Mouse (Mus musculus) ES-Bruce4 (cell line): Measurements from ENCODE around the gene Entpd5. TPM values are rescaled to one million over a fixed set of nuclear protein-coding genes. Genes with fewer than 3 reads are reported as not detected.

Experiments used
- H3K27ac ChIP-seq: 2 replicates; pipeline ENCODE4 v1.5.1; 2012; ENCODE audit warnings: low read length, inconsistent platforms; ENCODE audit not compliant: insufficient read depth
- H3K27me3 ChIP-seq: 2 replicates; pipeline ENCODE4 v1.6.1; 2012; ENCODE audit warnings: mild to moderate bottlenecking, low read length, inconsistent platforms; ENCODE audit not compliant: control insufficient read depth, poor library complexity, insufficient read depth, severe bottlenecking
- H3K36me3 ChIP-seq: 2 replicates; pipeline ENCODE4 v1.6.1; 2012; ENCODE audit warnings: inconsistent platforms, mild to moderate bottlenecking, low read length, moderate library complexity; ENCODE audit not compliant: control insufficient read depth, poor library complexity, insufficient read depth, severe bottlenecking
- H3K4me1 ChIP-seq: one replicate; pipeline ENCODE4 v1.8.1; 2011; ENCODE audit warnings: low read length; ENCODE audit not compliant: control insufficient read depth, insufficient read depth
- H3K4me3 ChIP-seq: 2 replicates; pipeline ENCODE4 v1.5.1; 2011; ENCODE audit warnings: low read depth, mild to moderate bottlenecking, low read length
- H3K9ac ChIP-seq: 2 replicates; pipeline ENCODE4 v1.6.1; 2012; ENCODE audit warnings: low read depth, mild to moderate bottlenecking, inconsistent platforms; ENCODE audit not compliant: poor library complexity, severe bottlenecking
- H3K9me3 ChIP-seq: replicated peaks from 2 replicates; pipeline ENCODE4 v1.6.1; 2012; ENCODE audit warnings: mild to moderate bottlenecking, low read length, inconsistent platforms; ENCODE audit not compliant: control insufficient read depth, poor library complexity, insufficient read depth, severe bottlenecking
- CTCF ChIP-seq: IDR thresholded peaks from one replicate; pipeline ENCODE4 v1.8.1; 2011; ENCODE audit warnings: low read depth, low read length
- EP300 ChIP-seq: IDR thresholded peaks from 2 replicates; pipeline ENCODE4 v1.6.1; 2011; ENCODE audit warnings: low read depth, low read length; ENCODE audit not compliant: insufficient read depth
- POLR2A ChIP-seq: IDR thresholded peaks from one replicate; pipeline ENCODE4 v1.8.1; 2011; ENCODE audit warnings: low read length; ENCODE audit not compliant: insufficient read depth
- polyA plus RNA-seq: library from polyadenylated mRNA; stranded (reverse); fragments of >200 nt; gene quantifications from 2 replicates; pipeline ENCODE4 v1.2.4, GENCODE M21; 2011; ENCODE audit warnings: low read depth; ENCODE audit not compliant: missing spikeins, insufficient read depth, insufficient read length

Entpd5 gene
- polyA plus RNA-seq, 1 experiment, result 8.0 TPM

DNA sequence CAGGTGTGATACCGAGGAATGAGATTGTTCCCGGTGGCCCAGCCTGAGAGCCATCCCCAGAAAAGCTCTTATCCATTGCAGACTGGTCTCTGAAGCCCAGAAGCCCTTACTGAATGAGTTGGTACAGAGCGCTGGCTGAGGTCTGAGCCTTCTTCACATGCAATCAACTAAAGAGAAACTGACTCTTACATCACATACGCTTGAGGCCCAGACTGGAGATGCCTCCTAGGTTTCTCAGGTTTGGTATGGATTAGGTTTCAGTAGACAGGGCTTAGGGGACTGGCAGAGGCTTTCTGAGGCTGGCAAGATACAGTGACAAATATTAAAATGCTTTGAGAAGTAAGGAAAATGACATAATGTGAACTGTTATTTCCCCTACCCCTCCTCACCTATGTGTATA is 23.4 kb downstream of the Entpd5 start:
- H3K4me3 ChIP-seq, result no peak overlapping the region
- H3K4me1 ChIP-seq, result no peaks in the 10 kb centered on the region
- H3K27me3 ChIP-seq, result no peaks in the 10 kb centered on the region
- no peaks in the 10 kb centered on the region for H3K36me3 ChIP-seq
- no peak overlapping the region for H3K27ac ChIP-seq
- no peaks in the 10 kb centered on the region for H3K9me3 ChIP-seq
- H3K9ac ChIP-seq, result no peak overlapping the region
- TF ChIP-seq POLR2A, result no peak

DNA sequence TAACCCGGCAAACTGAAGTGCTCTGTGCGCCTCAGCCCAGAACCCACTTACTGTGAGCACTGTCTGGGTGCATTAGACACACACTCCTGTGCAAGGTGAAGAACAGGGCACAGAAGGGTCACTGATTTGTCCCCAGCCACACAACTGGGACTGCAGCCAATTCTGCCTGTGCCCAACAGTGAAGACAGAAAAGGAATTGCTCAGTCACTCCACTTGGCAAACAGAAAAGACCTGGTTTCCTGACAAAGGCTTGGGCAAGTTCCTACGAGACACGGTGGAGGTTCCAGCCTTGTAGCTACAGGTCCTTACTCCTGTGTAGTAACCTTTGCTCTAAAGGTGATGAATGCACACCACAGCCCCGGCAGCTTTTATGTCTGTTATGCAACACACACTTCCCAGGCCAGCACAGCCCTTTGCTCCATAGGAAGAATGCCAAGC is 24.2 kb downstream of the Entpd5 start:
- Histone ChIP-seq H3K4me1 (no peaks in the 10 kb centered on the region), H3K27ac (no peak overlapping the region), H3K9me3 (no peaks in the 10 kb centered on the region), H3K36me3 (no peaks in the 10 kb centered on the region), H3K4me3 (no peak overlapping the region), H3K27me3 (no peaks in the 10 kb centered on the region), H3K9ac (no peak overlapping the region)
- no peak for TF ChIP-seq POLR2A
- TF ChIP-seq CTCF, result no peak
- no peak for TF ChIP-seq EP300

- no peaks in the 10 kb centered on the region for H3K27me3 ChIP-seq
- no peak overlapping the region for H3K4me3 ChIP-seq
- TF ChIP-seq CTCF, result no peak
- no peak for TF ChIP-seq POLR2A
- no peak overlapping the region for H3K27ac ChIP-seq
- no peaks in the 10 kb centered on the region for H3K4me1 ChIP-seq
- H3K9ac ChIP-seq, result no peak overlapping the region
- H3K36me3 ChIP-seq, result no peaks in the 10 kb centered on the region
- H3K9me3 ChIP-seq, result no peaks in the 10 kb centered on the region
Observed at GRCm38 (mm10) chr12:84382369-84382768, 26.5 kb downstream of the Entpd5 start.

GRCm38 (mm10) chr12:84373831-84374481 is 34.9 kb downstream of the Entpd5 start:
- TF ChIP-seq POLR2A, result no peak
- no peak for TF ChIP-seq EP300
- no peak for TF ChIP-seq CTCF
- H3K4me1 ChIP-seq, result no peaks in the 10 kb centered on the region
- H3K4me3 ChIP-seq, result no peak overlapping the region
- H3K27ac ChIP-seq, result no peak overlapping the region
- H3K36me3 ChIP-seq, result peaks cover 7% of the 10 kb centered on the region
- no peaks in the 10 kb centered on the region for H3K27me3 ChIP-seq
- no peak overlapping the region for H3K9ac ChIP-seq
- no peaks in the 10 kb centered on the region for H3K9me3 ChIP-seq

DNA sequence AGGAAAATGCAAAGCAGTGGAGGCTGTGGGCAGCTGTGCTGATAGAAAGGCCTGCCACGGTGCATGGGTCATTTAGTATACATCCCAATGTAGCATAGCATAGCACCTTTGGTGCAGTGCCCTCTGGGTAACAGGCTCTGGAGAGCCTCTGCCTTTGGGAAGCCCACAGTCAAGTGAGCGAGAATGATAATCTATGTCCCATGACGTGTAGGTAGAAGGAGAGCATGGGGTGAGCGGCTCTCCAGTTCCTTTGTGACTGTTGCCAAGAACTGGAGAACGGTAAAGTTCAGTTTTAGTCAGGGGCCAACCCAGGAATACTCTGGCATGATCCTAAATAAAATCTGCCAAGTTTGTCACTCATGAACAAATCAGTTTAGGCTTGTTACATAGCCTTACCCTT is 37.2 kb downstream of the Entpd5 start:
- Histone ChIP-seq H3K9ac (no peak overlapping the region), H3K27me3 (no peaks in the 10 kb centered on the region), H3K36me3 (peaks cover 7% of the 10 kb centered on the region), H3K4me1 (no peaks in the 10 kb centered on the region), H3K4me3 (no peak overlapping the region), H3K27ac (no peak overlapping the region), H3K9me3 (no peaks in the 10 kb centered on the region)
- no peak for TF ChIP-seq POLR2A
- TF ChIP-seq EP300, result no peak
- no peak for TF ChIP-seq CTCF

DNA sequence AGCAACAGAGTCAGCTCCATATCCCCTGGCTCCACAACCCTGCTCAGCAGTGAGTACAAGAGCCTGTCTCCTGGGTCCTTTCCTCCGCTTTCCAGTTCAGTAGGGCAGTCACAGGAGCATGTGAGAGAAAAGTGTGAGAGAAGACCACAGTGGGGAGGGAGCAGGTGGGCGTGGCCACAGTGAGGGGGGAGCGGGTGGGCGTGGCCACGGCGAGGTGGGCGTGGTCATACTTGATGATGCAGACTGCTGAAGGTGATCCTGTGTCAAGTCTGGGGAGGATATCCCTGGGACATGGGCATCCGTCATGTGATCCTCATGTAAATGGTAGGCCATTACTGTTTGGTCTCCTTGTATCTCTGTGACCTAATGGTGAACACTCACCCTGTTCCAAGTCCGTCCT is 41.9 kb downstream of the Entpd5 start:
- no peaks in the 10 kb centered on the region for H3K27me3 ChIP-seq
- TF ChIP-seq EP300 (no peak), POLR2A (no peak), CTCF (no peak)
- no peaks in the 10 kb centered on the region; the same call in none of the 2 replicates for H3K36me3 ChIP-seq
- no peak overlapping the region for H3K27ac ChIP-seq
- no peak overlapping the region for H3K9ac ChIP-seq
- H3K9me3 ChIP-seq, result no peaks in the 10 kb centered on the region
- no peak overlapping the region for H3K4me3 ChIP-seq
- peaks cover 1% of the 10 kb centered on the region for H3K4me1 ChIP-seq
